Mouse (Mus musculus) thymus, adult 2 months (tissue): ENCODE measurements around the gene Ctrc.

Experiments
- CTCF ChIP-seq: fragments of 200-500 bp; IDR thresholded peaks from 2 replicates; pipeline ENCODE4 v1.5.1; 2012; ENCODE audit warnings: mild to moderate bottlenecking, control low read depth, low read length, moderate library complexity, borderline replicate concordance; ENCODE audit not compliant: control insufficient read depth, poor library complexity, insufficient read depth; ENCODE audit errors: extremely low read depth
- POLR2A ChIP-seq: fragments of 200-500 bp; IDR thresholded peaks from 2 replicates; pipeline ENCODE4 v1.6.1; 2012; ENCODE audit warnings: mild to moderate bottlenecking, low read length, control low read depth, moderate library complexity; ENCODE audit not compliant: control insufficient read depth, poor library complexity, insufficient read depth; ENCODE audit errors: extremely low read depth

DNA sequence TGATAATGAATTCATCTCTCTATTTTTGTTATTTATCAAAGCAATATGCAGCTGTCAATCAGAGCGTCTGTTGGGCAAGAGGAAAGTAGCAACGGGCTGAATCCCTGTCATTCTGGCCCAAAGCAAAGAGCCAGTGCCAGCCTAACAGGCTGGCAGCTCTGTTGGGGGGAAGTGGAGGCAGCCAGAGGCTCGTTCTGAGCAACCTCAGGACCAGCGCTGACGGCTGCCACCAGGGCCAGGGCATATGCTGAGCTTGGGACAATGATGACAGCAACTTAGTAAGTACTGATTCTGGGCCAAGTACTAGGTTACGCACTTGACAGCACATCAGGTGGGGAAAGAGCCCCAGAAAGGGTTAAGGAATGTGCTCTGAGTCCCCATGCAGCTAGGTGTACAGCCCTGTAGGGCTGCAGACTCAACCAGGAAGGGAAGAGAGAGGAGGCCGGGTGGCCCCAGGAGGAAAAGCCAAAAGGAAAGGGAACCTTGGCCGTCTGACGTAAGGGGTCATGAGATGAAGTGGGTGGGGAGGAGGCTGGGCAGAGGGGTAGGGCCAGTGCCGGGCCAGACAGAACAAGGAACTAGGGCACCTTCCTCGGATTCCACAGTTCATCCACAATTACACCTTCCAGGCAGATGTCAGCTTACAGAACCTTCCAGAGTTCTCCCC is 24.6 kb upstream of the Ctrc start:
- TF ChIP-seq CTCF, result no peak
- TF ChIP-seq POLR2A, result no peak
